Mouse (Mus musculus): ENCODE measurements around the gene Kiss1r. TPM values are rescaled to one million over a fixed set of nuclear protein-coding genes. Genes with fewer than 3 reads are reported as not detected.

Kiss1r gene
- polyA plus RNA-seq (2017; shearing (Covaris generic)), result under 1 TPM; 0.47 to 0.56 TPM

DNA sequence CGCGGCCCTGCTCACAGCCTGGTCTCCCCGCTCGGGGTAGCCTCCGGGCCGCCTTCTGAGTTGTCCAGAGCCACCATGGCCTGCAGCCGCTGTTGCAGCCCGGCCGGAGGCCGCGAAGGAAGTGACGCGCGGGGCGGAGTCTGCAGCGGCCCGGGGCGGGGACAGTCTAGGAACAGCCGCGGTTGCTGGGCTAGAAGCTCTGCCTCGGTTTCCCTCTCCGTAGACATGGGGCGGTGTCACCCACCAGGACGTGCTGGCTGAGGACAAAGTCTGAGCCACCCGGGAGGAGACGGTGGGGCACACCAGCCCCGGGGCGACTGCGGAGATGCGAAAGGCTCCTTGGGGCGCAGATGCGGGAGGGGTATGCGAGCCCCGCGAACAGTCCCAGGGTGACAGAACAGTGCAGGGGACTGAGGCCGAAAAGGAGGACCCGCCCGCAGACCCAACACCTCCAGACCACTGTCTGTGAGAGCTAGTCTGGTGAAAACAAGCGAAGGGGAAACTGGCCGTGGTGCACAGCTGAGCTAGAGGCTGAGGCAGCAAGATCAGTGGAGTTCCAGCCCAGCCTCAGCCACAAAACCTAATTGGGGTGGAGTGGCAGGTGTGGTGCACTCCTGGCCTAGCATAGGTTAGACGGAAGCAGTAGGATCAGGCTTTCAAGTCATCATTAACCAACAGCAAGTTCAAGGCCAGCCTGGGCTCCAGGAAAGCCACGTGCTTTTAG, at the start of gene Kiss1r:
TSS of gene Kiss1r (plus strand) at position 164 of the 724 bp plus-strand sequence.

DNA sequence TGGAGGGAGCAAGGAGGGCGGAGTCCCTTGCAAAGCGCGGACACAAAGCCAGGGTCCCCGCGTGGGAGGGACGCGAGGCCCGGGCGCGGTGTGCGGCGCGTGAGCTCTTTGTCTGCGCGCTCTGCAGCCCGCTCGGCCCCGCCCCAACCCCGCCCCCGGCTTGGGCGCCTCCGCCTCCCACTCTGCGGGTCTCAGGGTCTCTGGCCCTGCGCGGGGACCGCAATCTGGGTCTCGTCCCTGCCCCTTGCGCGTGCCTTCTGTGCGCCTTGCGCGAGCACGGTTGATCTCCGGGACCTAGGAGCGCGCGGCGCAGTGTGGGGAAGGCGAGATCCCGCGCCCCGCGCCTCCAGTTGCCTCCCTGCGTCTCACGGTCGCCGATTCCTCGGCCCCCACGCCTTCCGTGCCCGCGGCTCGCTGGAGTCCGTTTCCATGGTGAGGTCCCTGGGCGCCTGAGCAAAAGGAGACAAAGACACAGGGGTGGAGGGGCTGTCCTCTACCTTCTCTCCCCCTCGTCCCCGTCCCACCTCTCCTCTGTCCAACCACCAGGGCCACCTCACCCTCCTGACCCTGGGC, 42.4 kb upstream of the Kiss1r start, which contains the start of the genes Prtn3 and Plppr3:
TSS of gene Prtn3 (plus strand) at position 187 of the 573 bp plus-strand sequence.
TSS of gene Plppr3 (minus strand) at position 345 of the 573 bp plus-strand sequence.

DNA sequence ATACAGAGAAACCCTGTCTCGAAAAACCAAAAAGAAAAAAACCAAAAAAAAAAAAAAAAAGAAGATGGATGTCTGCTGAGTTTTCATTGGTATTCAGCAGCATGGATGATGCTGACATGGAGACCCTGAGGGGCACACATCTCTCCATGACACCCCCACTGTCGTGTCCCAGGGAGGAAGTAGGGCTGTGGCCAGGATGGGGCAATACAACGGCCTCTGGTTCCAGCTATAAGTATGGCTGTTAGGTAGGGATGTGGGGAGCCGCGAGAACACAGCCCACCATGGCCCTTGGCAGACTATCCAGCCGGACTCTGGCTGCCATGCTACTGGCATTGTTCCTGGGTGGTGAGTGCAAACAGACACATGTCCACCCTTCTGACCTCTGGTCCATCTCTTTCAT, 30.7 kb upstream of the Kiss1r start, which contains the start of gene Elane:
TSS of gene Elane (plus strand) at position 194 of the 400 bp plus-strand sequence.

DNA sequence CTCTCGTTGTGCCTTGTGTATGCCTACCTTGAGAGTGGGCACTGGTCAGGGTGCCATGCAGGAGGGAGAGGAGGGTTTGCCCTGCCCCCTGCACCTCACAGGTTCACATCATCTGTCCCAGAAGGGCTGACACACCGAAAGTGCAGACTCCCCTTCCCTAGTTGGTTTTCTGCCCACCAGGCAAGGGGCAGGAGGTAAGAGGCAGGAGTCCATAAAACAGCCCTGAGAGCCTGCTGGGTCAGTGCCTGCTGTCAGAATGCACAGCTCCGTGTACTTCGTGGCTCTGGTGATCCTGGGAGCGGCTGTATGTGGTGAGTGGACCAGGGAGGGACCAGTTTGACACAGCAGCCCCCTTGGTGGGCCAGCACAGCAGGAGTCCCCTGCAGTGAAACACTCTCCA, 26.1 kb upstream of the Kiss1r start, which contains the start of gene Cfd:
TSS of gene Cfd (plus strand) at position 184 of the 400 bp plus-strand sequence.

DNA sequence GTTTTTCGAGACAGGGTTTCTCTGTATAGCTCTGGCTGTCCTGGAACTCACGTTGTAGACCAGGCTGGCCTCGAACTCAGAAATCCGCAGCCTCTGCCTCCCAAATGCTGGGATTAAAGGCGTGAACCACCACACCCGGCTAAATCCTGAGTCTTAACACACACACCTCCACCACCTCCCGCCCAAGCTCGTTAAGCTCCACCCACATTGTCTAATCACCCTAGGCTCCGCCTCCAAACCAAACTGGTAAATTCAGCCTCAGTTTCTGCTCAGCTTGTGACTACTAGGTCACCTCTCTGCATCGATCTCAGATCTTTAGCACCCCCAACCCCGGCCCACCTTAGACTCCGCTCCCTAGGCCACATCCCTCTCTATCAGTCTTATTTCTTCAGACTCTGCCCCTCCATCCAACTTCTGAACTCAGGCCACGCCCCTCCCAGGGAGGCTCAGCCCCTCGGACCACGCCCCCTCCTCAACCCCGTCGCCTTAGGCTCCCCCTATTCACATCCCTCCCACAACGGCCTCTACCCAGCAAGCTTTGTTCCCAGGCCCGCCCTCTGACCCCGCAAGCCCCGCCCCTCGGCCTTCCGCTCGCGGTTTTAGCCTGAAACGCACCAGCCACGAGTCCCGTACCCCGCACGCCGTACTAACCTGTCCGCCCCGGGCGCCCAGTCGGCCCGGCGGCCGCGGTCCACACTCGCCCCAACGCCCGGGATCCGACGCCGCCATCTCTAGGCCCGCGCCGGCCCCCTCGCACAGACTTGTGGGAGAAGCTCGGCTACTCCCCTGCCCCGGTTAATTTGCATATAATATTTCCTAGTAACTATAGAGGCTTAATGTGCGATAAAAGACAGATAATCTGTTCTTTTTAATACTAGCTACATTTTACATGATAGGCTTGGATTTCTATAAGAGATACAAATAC, 8.3 kb upstream of the Kiss1r start, which contains the start of gene Med16:
TSS of gene Med16 (minus strand) at position 757 of the 925 bp plus-strand sequence.

DNA sequence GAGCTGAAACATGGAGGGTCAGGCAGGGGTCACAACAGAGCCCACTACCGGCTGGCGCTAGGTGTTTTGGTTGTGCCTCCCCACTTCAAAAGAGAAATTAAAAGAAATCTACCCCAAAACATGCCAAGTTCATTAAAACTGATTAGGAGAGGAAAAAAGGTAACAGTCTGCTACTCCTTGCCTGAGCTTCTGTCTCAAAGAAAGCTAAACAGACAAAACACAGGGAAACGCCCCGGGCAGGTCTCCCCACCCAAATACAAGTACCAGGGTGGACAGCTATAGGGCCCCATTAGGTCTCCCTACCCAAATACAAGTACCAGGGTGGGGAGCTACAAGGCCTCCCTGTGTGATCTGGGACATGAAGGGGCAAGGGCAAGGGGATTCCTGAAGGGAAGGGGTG, 6.2 kb upstream of the Kiss1r start, which contains the start of gene Gm26602:
TSS of gene Gm26602 (plus strand) at position 301 of the 400 bp plus-strand sequence.

DNA sequence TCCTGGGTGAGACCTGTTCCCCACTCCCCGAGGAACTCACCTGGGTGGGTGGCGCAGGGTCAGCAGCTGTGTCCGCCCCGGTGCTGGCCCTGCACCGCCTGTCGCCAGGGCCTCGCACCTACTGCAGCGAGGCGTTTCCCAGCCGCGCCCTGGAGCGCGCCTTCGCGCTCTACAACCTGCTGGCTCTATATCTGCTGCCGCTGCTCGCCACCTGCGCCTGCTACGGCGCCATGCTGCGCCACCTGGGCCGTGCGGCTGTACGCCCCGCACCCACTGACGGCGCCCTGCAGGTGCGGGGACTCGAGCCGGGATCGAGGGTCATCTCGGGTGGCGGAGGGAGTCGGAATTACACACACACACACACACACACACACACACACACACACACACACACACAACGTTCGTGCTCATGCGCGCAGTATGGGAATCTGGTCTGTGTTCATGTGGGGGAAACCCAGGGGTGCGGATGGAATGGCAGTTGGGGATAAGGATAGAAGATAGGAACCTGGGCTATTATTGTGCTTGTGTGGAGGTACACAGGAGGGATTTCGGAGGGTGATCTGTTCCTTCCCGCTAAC, 4.3 kb downstream of the Kiss1r start, which contains the start of gene R3hdm4:
TSS of gene R3hdm4 (minus strand) at position 251 of the 578 bp plus-strand sequence.

DNA sequence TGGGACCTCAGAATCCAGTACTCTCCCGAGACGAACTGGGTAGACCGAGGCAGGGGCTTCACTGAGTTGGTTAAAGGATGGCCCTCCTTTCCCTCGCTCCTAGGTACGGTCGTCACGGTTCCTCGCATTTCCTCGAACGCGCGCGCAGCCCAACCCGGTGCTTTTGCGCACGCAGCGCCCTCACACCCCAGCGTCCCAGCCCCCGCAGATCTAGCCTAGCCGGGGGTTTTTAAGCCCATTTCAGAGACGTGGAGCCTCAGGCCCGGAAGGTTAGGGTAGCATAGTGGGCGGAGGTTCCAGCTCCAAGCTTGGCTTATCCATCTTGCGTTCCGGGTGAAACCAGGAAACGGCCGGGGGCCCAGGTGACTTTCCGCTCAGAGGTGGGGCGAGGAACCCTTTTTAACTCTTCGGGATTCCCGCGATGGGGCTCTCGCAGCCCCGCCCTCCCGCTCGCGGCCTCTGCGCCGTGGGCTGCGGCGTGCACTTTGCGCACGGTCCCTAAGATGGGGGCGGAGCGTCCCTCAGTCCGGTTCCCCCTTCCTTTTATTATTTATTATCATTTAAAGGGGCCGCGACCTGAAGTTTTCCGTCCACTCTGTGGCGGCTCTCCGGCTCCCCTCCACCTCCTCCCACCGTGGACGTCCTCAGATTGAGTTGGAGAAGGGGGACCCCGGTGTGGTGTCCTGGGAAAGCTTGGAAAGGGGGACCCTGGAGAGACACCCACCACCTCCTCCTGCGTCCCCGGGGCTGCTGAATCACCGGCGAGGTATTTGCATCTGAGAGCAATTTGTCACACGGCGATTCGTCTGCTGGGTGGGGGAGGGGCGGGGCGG, 9.9 kb downstream of the Kiss1r start, which contains the start of gene Arid3a:
TSS of gene Arid3a (plus strand) at position 553 of the 833 bp plus-strand sequence.

DNA sequence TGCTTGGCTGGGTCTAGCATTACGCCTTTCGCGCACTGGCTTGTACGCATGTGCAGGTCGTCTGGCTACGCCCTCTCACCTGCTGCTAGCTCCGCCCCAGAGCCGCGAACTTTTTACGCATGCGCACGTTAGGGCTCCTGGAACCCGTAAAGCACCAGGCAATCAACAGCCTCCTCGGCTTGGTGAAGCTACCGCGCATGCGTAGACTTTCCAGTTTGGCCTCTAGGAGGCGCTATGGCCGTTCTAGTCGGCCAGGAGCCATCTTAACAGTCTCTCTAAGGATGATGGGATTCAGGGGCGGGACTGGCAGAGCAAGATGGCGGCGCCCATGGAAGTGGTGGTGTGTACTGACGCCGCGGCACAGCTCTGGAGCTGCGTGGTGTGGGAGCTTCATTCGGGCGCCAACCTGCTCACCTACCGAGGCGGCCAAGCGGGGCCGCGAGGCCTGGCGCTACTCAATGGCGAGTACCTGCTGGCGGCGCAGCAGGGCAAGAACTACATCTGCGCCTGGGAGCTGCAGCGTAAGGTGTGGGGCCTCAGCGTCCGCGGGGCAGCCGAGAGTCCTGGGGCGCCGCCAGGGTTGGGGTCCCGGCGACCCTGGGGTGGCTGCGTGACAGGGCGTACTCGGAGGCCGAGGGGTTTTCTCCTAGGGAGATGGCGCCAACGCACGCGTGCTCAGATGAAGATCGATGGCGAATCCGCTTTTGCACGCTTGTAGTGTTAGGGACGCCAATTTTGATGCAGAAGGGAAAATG, 43.3 kb downstream of the Kiss1r start, which contains the start of gene Wdr18:
TSS of gene Wdr18 (plus strand) at position 306 of the 755 bp plus-strand sequence.

DNA sequence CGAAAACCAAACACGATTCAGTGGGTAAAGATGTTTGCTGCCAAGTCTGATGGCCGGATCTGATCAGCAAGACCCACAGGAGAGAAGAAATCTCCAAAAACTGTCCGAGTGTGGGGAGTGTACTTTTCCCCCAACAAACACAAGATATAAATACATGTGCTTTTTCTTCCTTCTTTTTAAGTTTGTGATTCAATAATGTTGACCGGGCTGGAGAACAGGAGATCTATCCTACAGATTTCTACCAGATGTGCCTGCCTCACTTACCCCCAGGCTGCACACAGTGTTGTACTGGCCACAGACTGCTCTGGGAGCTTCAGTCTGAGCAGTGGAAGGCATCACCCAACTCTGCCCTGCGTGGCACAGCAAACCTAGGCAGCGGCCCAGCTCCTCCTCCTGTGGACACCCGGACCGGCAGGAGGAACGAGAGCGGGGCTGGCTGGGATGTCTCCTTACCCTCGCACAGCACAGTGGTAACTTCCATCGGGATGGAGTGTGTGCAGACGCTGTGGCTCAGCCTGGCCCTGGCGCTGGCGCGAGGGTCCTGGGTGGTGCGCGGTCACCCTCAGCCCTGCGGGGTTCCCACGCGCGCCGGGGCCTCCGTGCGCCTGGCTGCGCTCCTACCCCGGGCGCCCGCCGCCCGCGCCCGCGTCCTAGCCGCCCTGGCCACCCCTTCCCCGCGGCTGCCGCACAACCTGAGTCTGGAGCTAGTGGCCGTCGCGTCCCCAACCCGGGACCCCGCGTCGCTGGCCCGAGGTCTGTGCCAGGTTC, 53.8 kb downstream of the Kiss1r start, which contains the start of gene Grin3b:
TSS of gene Grin3b (plus strand) at position 301 of the 768 bp plus-strand sequence.

Other genes with a start within 250 kb of the Kiss1r start
- gene Tpgs1, start 247.6 kb upstream of the Kiss1r start, polyA plus RNA-seq (2017; shearing (Covaris generic)), result 10 to 100 TPM; 58.4 to 61.8 TPM
- gene Cdc34, start 234.8 kb upstream of the Kiss1r start, polyA plus RNA-seq (2017; shearing (Covaris generic)), result 100 to 1,000 TPM; 104 to 107 TPM
- gene Gzmm, start 228.0 kb upstream of the Kiss1r start, polyA plus RNA-seq (2017; shearing (Covaris generic)), result 1 to 10 TPM; 1.2 to 1.5 TPM
- gene Bsg, start 212.5 kb upstream of the Kiss1r start, polyA plus RNA-seq (2017; shearing (Covaris generic)), result 100 to 1,000 TPM; 226 to 283 TPM
- gene Hcn2, start 200.3 kb upstream of the Kiss1r start, polyA plus RNA-seq (2017; shearing (Covaris generic)), result under 1 TPM; 0.13 to 0.23 TPM
- 10 to 100 TPM; 29.5 to 32.3 TPM for gene Polrmt, start 170.4 kb upstream of the Kiss1r start, polyA plus RNA-seq (2017; shearing (Covaris generic))
- under 1 TPM; 0.12 to 0.33 TPM for gene Fgf22, start 161.9 kb upstream of the Kiss1r start, polyA plus RNA-seq (2017; shearing (Covaris generic))
- gene Rnf126, start 150.0 kb upstream of the Kiss1r start, polyA plus RNA-seq (2017; shearing (Covaris generic)), result 10 to 100 TPM; 47.0 to 58.4 TPM
- under 1 TPM; 0.55 to 0.81 TPM for gene Fstl3, start 139.7 kb upstream of the Kiss1r start, polyA plus RNA-seq (2017; shearing (Covaris generic))
- gene Prss57, start 126.0 kb upstream of the Kiss1r start, polyA plus RNA-seq (2017; shearing (Covaris generic)), result under 1 TPM; 0.23 to 0.55 TPM
- 1 to 10 TPM; 2.1 to 3.4 TPM for gene Palm, start 123.4 kb upstream of the Kiss1r start, polyA plus RNA-seq (2017; shearing (Covaris generic))
- 1 to 10 TPM in 1 of 2 experiments, not detected in 1; 1.1 TPM for gene Misp, start 96.0 kb upstream of the Kiss1r start, polyA plus RNA-seq (2017; shearing (Covaris generic))
- gene Ptbp1, start 62.5 kb upstream of the Kiss1r start, polyA plus RNA-seq (2017; shearing (Covaris generic)), result 100 to 1,000 TPM; 242 to 297 TPM
- gene Prtn3, start 42.5 kb upstream of the Kiss1r start, polyA plus RNA-seq (2017; shearing (Covaris generic)), result not detected
- gene Plppr3, start 42.3 kb upstream of the Kiss1r start, polyA plus RNA-seq (2017; shearing (Covaris generic)), result 1 to 10 TPM; 2.5 to 3.6 TPM
- not detected for gene Elane, start 30.7 kb upstream of the Kiss1r start, polyA plus RNA-seq (2017; shearing (Covaris generic))
- gene Cfd, start 26.1 kb upstream of the Kiss1r start, polyA plus RNA-seq (2017; shearing (Covaris generic)), result not detected
- gene Med16, start 8.0 kb upstream of the Kiss1r start, polyA plus RNA-seq (2017; shearing (Covaris generic)), result 10 to 100 TPM; 27.8 to 35.8 TPM
- 10 to 100 TPM; 16.0 to 34.9 TPM for gene Gm26602, start 6.1 kb upstream of the Kiss1r start, polyA plus RNA-seq (2017; shearing (Covaris generic))
- 100 to 1,000 TPM; 188 to 197 TPM for gene R3hdm4, start 4.2 kb downstream of the Kiss1r start, polyA plus RNA-seq (2017; shearing (Covaris generic))
- gene Arid3a, start 10.1 kb downstream of the Kiss1r start, polyA plus RNA-seq (2017; shearing (Covaris generic)), result 10 to 100 TPM in 1 of 2 experiments, 1 to 10 TPM in 1; 7.0 to 15.0 TPM
- 10 to 100 TPM; 52.3 to 56.5 TPM for gene Wdr18, start 43.2 kb downstream of the Kiss1r start, polyA plus RNA-seq (2017; shearing (Covaris generic))
- gene Grin3b, start 53.7 kb downstream of the Kiss1r start, polyA plus RNA-seq (2017; shearing (Covaris generic)), result under 1 TPM; 0.13 to 0.28 TPM
- 10 to 100 TPM; 24.8 to 28.5 TPM for gene Tmem259, start 67.4 kb downstream of the Kiss1r start, polyA plus RNA-seq (2017; shearing (Covaris generic))
- gene Cnn2, start 71.6 kb downstream of the Kiss1r start, polyA plus RNA-seq (2017; shearing (Covaris generic)), result 100 to 1,000 TPM; 650 to 940 TPM
- gene Abca7, start 79.5 kb downstream of the Kiss1r start, polyA plus RNA-seq (2017; shearing (Covaris generic)), result 10 to 100 TPM; 21.2 to 46.3 TPM
- 100 to 1,000 TPM; 587 to 734 TPM for gene Arhgap45, start 99.7 kb downstream of the Kiss1r start, polyA plus RNA-seq (2017; shearing (Covaris generic))
- 100 to 1,000 TPM; 167 to 199 TPM for gene Polr2e, start 122.8 kb downstream of the Kiss1r start, polyA plus RNA-seq (2017; shearing (Covaris generic))
- 100 to 1,000 TPM; 438 to 449 TPM for gene Gpx4, start 130.2 kb downstream of the Kiss1r start, polyA plus RNA-seq (2017; shearing (Covaris generic))
- 10 to 100 TPM; 34.5 to 48.9 TPM for gene Sbno2, start 188.6 kb downstream of the Kiss1r start, polyA plus RNA-seq (2017; shearing (Covaris generic))
- gene Stk11, start 198.8 kb downstream of the Kiss1r start, polyA plus RNA-seq (2017; shearing (Covaris generic)), result 10 to 100 TPM; 32.3 to 56.4 TPM
- gene Atp5d, start 221.7 kb downstream of the Kiss1r start, polyA plus RNA-seq (2017; shearing (Covaris generic)), result 100 to 1,000 TPM; 430 to 441 TPM
- gene Cbarp, start 223.9 kb downstream of the Kiss1r start, polyA plus RNA-seq (2017; shearing (Covaris generic)), result 1 to 10 TPM; 1.8 to 1.9 TPM
- gene Midn, start 231.3 kb downstream of the Kiss1r start, polyA plus RNA-seq (2017; shearing (Covaris generic)), result 1 to 10 TPM; 3.1 to 8.5 TPM
- gene Cirbp, start 249.0 kb downstream of the Kiss1r start, polyA plus RNA-seq (2017; shearing (Covaris generic)), result 100 to 1,000 TPM; 134 to 324 TPM